Mouse (Mus musculus): ENCODE results near the gene Zfp706.

Zfp706 gene

GRCm38 (mm10) chr15:37007233-37007958 is at the start of gene Zfp706:
Gene Zfp706, minus strand, starts transcription at chr15:37007773.
- DNase-seq = peak; percentile 100

- DNase-seq = peak; percentile 13
Observed at GRCm38 (mm10) chr15:37054582-37054981, 47.0 kb upstream of the Zfp706 start.

GRCm38 (mm10) chr15:37053085-37053762 is 45.7 kb upstream of the Zfp706 start:
- DNase-seq = no peak

GRCm38 (mm10) chr15:37047403-37047802 is 39.8 kb upstream of the Zfp706 start:
- DNase-seq = no peak

GRCm38 (mm10) chr15:37046586-37046985 is 39.0 kb upstream of the Zfp706 start:
- DNase-seq = no peak

GRCm38 (mm10) chr15:37046131-37046530 is 38.6 kb upstream of the Zfp706 start:
- no peak for DNase-seq

GRCm38 (mm10) chr15:37045456-37045855 is 37.9 kb upstream of the Zfp706 start:
- peak; percentile 60 for DNase-seq

- no peak for DNase-seq
Observed at GRCm38 (mm10) chr15:37042559-37042958, 35.0 kb upstream of the Zfp706 start.

GRCm38 (mm10) chr15:37041214-37041613 is 33.6 kb upstream of the Zfp706 start:
- no peak for DNase-seq

GRCm38 (mm10) chr15:37038666-37039065 is 31.1 kb upstream of the Zfp706 start:
- DNase-seq = no peak

- DNase-seq = peak; percentile 59
Observed at GRCm38 (mm10) chr15:37037704-37038103, 30.1 kb upstream of the Zfp706 start.

GRCm38 (mm10) chr15:37036481-37037156 is 29.0 kb upstream of the Zfp706 start:
- no peak for DNase-seq

GRCm38 (mm10) chr15:37034155-37034554 is 26.6 kb upstream of the Zfp706 start:
- DNase-seq = no peak

- no peak for DNase-seq
Observed at GRCm38 (mm10) chr15:37033431-37033830, 25.9 kb upstream of the Zfp706 start.

GRCm38 (mm10) chr15:37031334-37032150 is 24.0 kb upstream of the Zfp706 start:
- peak; percentile 11 for DNase-seq

- no peak for DNase-seq
Observed at GRCm38 (mm10) chr15:37030929-37031328, 23.4 kb upstream of the Zfp706 start.

GRCm38 (mm10) chr15:37027956-37028355 is 20.4 kb upstream of the Zfp706 start:
- no peak for DNase-seq

GRCm38 (mm10) chr15:37026458-37026857 is 18.9 kb upstream of the Zfp706 start:
- DNase-seq = no peak

GRCm38 (mm10) chr15:37020581-37021245 is 13.1 kb upstream of the Zfp706 start:
- no peak for DNase-seq

- no peak for DNase-seq
Observed at GRCm38 (mm10) chr15:37019434-37019833, 11.9 kb upstream of the Zfp706 start.

- DNase-seq = no peak
Observed at GRCm38 (mm10) chr15:37011897-37012296, 4.3 kb upstream of the Zfp706 start.

- DNase-seq = no peak
Observed at GRCm38 (mm10) chr15:37011316-37011715, 3.7 kb upstream of the Zfp706 start.

All from thymus, postnatal 14 days (tissue).